In the genomic region with DNA sequence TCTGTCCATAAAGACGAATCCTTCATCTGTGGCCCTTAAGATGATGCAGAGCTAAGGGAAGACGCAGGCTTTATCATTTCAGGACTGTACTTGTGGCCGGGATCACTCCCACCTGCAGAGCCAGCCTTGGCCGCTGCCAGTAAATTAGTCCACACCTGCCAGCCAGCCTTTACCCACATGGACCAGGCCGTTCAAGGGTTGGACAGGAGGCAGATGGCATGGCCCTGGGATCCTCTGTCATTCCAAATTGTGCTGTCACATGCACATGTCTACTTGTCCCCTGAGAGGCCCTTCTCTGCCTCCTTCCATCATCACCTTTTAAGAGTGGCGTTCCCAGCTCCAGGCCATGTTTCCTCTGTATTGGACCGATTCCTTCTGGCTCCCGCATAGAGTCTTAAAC, we compare ENCODE assay signal across 23 mouse cellular contexts. TPM values are rescaled to one million over a fixed set of nuclear protein-coding genes. Genes with fewer than 3 reads are reported as not detected.
DNase-seq lines count a peak whose midpoint lies in the region; ATAC-seq and TF ChIP-seq lines count a peak whose summit lies in the region.
"Had no signal": no experiment of that assay in that cellular context is flagged by ENCODE, and none has a peak within 500 bp of the region (broad histone marks: within the 10 kb centered on the region; RNA-seq: fewer than 3 reads in every experiment).

No protein-coding gene starts in this region.

- no peaks in the 10 kb centered on the region for H3K36me3 ChIP-seq in heart, embryonic 10.5 days
- H3K36me3 ChIP-seq in midbrain, postnatal 0 days (ENCODE audit: insufficient read depth, low read length) = no peaks in the 10 kb centered on the region
- no peaks in the 10 kb centered on the region for H3K36me3 ChIP-seq in midbrain, embryonic 13.5 days
- no peaks in the 10 kb centered on the region for H3K36me3 ChIP-seq in forebrain, embryonic 15.5 days
- H3K36me3 ChIP-seq: heart, embryonic 12.5 days; hindbrain, embryonic 15.5 days; kidney, embryonic 15.5 days; limb, embryonic 15.5 days; midbrain, embryonic 10.5 days; neural tube, embryonic 15.5 days had no signal

- no peak overlapping the region for H3K9ac ChIP-seq in midbrain, postnatal 0 days (replicated peaks; ENCODE audit: low read length, poor library complexity, severe bottlenecking)
- no peak overlapping the region for H3K9ac ChIP-seq in midbrain, embryonic 13.5 days (replicated peaks)
- no peak overlapping the region for H3K9ac ChIP-seq in forebrain, embryonic 15.5 days (replicated peaks)
- H3K9ac ChIP-seq: forebrain, embryonic 13.5 days; heart, embryonic 12.5 days; hindbrain, embryonic 15.5 days; kidney, embryonic 15.5 days; limb, embryonic 15.5 days; liver, embryonic 14.5 days; neural tube, embryonic 15.5 days had no signal

- peaks cover 19% of the 10 kb centered on the region; the same call in 1 of the 2 replicates for H3K4me1 ChIP-seq in heart, embryonic 10.5 days
- 0 out of 2 replicates have a peak, but pooled peaks cover 2% of the 10 kb centered on the region for H3K4me1 ChIP-seq in midbrain, postnatal 0 days (ENCODE audit: insufficient read depth, low read length)
- peaks cover 2% of the 10 kb centered on the region for H3K4me1 ChIP-seq in midbrain, embryonic 13.5 days (replicated peaks)
- 0 out of 2 replicates have a peak, but pooled peaks cover 3% of the 10 kb centered on the region for H3K4me1 ChIP-seq in forebrain, embryonic 15.5 days
- H3K4me1 ChIP-seq: forebrain, embryonic 13.5 days; limb, embryonic 15.5 days had no signal

- peak; percentile 34; the same call in 1 of the 2 replicates for ATAC-seq in midbrain, postnatal 0 days (ENCODE audit: low FRiP score)
- ATAC-seq in midbrain, embryonic 13.5 days = no peak
- ATAC-seq in forebrain, embryonic 15.5 days (replicated peaks) = no peak
- ATAC-seq: forebrain, embryonic 13.5 days; intestine, embryonic 16.5 days had no signal

- no peak for TF ChIP-seq CTCF in midbrain, postnatal 0 days (IDR thresholded peaks at IDR 0.05)

- DNase-seq in heart, embryonic 10.5 days (ENCODE audit: low spot score) = peak; percentile 66
- no peak for DNase-seq in heart, adult 18-20 months
- DNase-seq in midbrain, postnatal 0 days (ENCODE audit: low spot score) = peak; percentile 74
- DNase-seq in cerebellum, postnatal 10 days = peak; percentile 91 to 94
- DNase-seq in lung, adult 18-20 months = no peak
- DNase-seq in right cerebral cortex, postnatal 25 days = no peak
- DNase-seq: adrenal gland, postnatal 14 days; gastrocnemius, adult 2 months; heart, postnatal 10 days; kidney, postnatal 36 days; lung, postnatal 4 days; thymus, adult 18-20 months had no signal

- no peaks in the 10 kb centered on the region for H3K9me3 ChIP-seq in heart, embryonic 10.5 days
- no peaks in the 10 kb centered on the region for H3K9me3 ChIP-seq in midbrain, postnatal 0 days (ENCODE audit: low read length)
- H3K9me3 ChIP-seq in midbrain, embryonic 13.5 days = no peaks in the 10 kb centered on the region
- no peaks in the 10 kb centered on the region for H3K9me3 ChIP-seq in forebrain, embryonic 15.5 days
- H3K9me3 ChIP-seq: forebrain, embryonic 13.5 days; heart, embryonic 12.5 days; hindbrain, embryonic 15.5 days; kidney, embryonic 15.5 days; limb, embryonic 15.5 days; midbrain, embryonic 10.5 days; neural tube, embryonic 15.5 days had no signal

- 75% methylated on average over 8 of the region's 8 CpGs for WGBS in heart, embryonic 10.5 days
- WGBS in midbrain, postnatal 0 days = 88% methylated on average over 8 of the region's 8 CpGs
- WGBS in midbrain, embryonic 13.5 days = 90% methylated on average over 8 of the region's 8 CpGs
- WGBS in forebrain, embryonic 15.5 days = 90% methylated on average over 8 of the region's 8 CpGs

- no peak overlapping the region for H3K4me3 ChIP-seq in heart, embryonic 10.5 days
- no peak overlapping the region for H3K4me3 ChIP-seq in midbrain, postnatal 0 days (ENCODE audit: low read depth, low read length)
- no peak overlapping the region for H3K4me3 ChIP-seq in midbrain, embryonic 13.5 days (replicated peaks)
- H3K4me3 ChIP-seq in forebrain, embryonic 15.5 days = no peak overlapping the region
- H3K4me3 ChIP-seq: forebrain, embryonic 13.5 days; gastrocnemius, adult 2 months; heart, embryonic 12.5 days; hindbrain, embryonic 15.5 days; kidney, embryonic 15.5 days; limb, embryonic 15.5 days; midbrain, embryonic 10.5 days; neural tube, embryonic 15.5 days had no signal

- no peak overlapping the region for H3K27ac ChIP-seq in heart, embryonic 10.5 days
- H3K27ac ChIP-seq in midbrain, postnatal 0 days (ENCODE audit: low read depth, low read length) = no peak overlapping the region
- no peak overlapping the region for H3K27ac ChIP-seq in midbrain, embryonic 13.5 days
- no peak overlapping the region for H3K27ac ChIP-seq in forebrain, embryonic 15.5 days (replicated peaks)
- H3K27ac ChIP-seq: forebrain, embryonic 13.5 days; gastrocnemius, adult 2 months; hindbrain, embryonic 15.5 days; kidney, embryonic 15.5 days; limb, embryonic 15.5 days; liver, embryonic 14.5 days; midbrain, embryonic 10.5 days; neural tube, embryonic 15.5 days had no signal

- no peak overlapping the region for H3K4me2 ChIP-seq in midbrain, postnatal 0 days (ENCODE audit: low read depth, low read length, poor library complexity, severe bottlenecking)
- H3K4me2 ChIP-seq in midbrain, embryonic 13.5 days (replicated peaks) = no peak overlapping the region
- H3K4me2 ChIP-seq in forebrain, embryonic 15.5 days (replicated peaks) = no peak overlapping the region
- H3K4me2 ChIP-seq: forebrain, embryonic 13.5 days; heart, embryonic 12.5 days; hindbrain, embryonic 15.5 days; kidney, embryonic 15.5 days; limb, embryonic 15.5 days; neural tube, embryonic 15.5 days had no signal

- H3K27me3 ChIP-seq in heart, embryonic 10.5 days (ENCODE audit: insufficient read depth, poor library complexity, severe bottlenecking) = no peaks in the 10 kb centered on the region
- H3K27me3 ChIP-seq in midbrain, postnatal 0 days (ENCODE audit: insufficient read depth, low read length) = no peaks in the 10 kb centered on the region
- H3K27me3 ChIP-seq in midbrain, embryonic 13.5 days = no peaks in the 10 kb centered on the region
- H3K27me3 ChIP-seq in forebrain, embryonic 15.5 days = no peaks in the 10 kb centered on the region
- H3K27me3 ChIP-seq: forebrain, embryonic 13.5 days; heart, embryonic 12.5 days; hindbrain, embryonic 15.5 days; kidney, embryonic 15.5 days; limb, embryonic 15.5 days; neural tube, embryonic 15.5 days had no signal

RNA-seq across cellular contexts. Expression of a gene that starts 24.0 kb away (rescaled TPM):
- polyA plus RNA-seq in heart, embryonic 10.5 days (2016; fragmentation: Nextera tagmentation; extraction: Ambion mirVana) = 2.7 and 4.4 TPM in 2 replicates
- total RNA-seq in heart, adult 18-20 months (2021) = under 1 TPM; 0.50 to 0.59 TPM
- total RNA-seq in midbrain, postnatal 0 days (2014; rRNA removed) = 35.4 and 38.0 TPM in 2 replicates
- 14.6 and 16.0 TPM in 2 replicates for polyA plus RNA-seq in midbrain, postnatal 0 days (2015; fragmentation: Nextera tagmentation; extraction: Ambion mirVana)
- polyA plus RNA-seq in midbrain, embryonic 13.5 days (2015; fragmentation: Nextera tagmentation; extraction: Ambion mirVana) = 14.4 and 16.0 TPM in 2 replicates
- polyA plus RNA-seq in forebrain, embryonic 15.5 days (2015; fragmentation: Nextera tagmentation; extraction: Ambion mirVana) = 19.1 and 19.2 TPM in 2 replicates
- total RNA-seq: gastrocnemius, adult 2 months had no signal

Comparison
In these comparisons a context has a peak if more than half of its experiments do, and no peak if none do; other contexts are left out.
1. DNase-seq: peak in heart, embryonic 10.5 days (single experiment), midbrain, postnatal 0 days (single experiment) and cerebellum, postnatal 10 days (2 of 2); none in heart, adult 18-20 months (0 of 2), lung, adult 18-20 months (0 of 2) and right cerebral cortex, postnatal 25 days (single experiment).